Mouse (Mus musculus) cortical plate, adult 2 months (tissue): ENCODE data around the gene Tspan9.

Experiments used
- CTCF ChIP-seq: fragments of 200-500 bp; IDR thresholded peaks from 2 replicates; pipeline ENCODE4 v1.5.1; 2011; ENCODE audit warnings: mild to moderate bottlenecking, control low read depth, low read length; ENCODE audit not compliant: insufficient read depth; ENCODE audit errors: extremely low read depth
- POLR2A ChIP-seq: fragments of 200-500 bp; IDR thresholded peaks from 2 replicates; pipeline ENCODE4 v1.6.1; 2011; ENCODE audit warnings: mild to moderate bottlenecking, low read length, control low read depth; ENCODE audit not compliant: insufficient read depth; ENCODE audit errors: extremely low read depth

DNA sequence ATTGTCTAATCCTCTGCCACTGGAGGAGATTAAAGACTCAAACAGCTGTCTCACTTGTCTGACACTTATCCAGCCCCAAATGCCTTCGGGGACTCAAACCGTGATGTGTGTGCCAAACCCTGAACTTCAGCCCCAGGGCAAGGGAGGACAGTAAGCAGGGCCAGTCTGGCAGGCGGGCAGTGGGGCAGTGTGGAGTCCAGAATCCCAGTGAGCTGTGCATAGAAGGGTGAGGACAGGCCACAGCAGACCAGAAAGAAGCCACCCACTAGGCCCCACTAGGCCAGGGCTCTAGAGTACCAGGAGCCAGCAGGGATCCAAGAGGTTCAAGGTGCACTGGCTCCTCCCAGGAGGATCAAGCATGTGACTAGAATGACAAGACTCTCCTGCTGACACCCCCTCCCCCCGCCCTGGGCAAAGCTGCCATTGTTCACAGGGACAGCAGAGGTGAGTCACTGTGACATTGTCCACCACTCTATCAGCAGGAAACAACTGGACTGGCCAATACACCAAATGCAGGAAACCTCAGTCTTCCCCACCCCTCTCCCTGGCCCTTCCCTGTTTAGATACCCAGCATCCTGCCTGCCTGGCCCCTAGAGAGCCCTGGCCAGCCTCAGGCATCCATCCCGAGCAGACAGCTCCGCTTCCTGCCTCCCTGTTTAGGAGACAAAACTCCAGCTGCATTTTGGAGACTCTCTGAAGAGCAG, 40.9 kb downstream of the Tspan9 start:
- TF ChIP-seq CTCF: no peak
- no peak for TF ChIP-seq POLR2A
